In the genomic region with DNA sequence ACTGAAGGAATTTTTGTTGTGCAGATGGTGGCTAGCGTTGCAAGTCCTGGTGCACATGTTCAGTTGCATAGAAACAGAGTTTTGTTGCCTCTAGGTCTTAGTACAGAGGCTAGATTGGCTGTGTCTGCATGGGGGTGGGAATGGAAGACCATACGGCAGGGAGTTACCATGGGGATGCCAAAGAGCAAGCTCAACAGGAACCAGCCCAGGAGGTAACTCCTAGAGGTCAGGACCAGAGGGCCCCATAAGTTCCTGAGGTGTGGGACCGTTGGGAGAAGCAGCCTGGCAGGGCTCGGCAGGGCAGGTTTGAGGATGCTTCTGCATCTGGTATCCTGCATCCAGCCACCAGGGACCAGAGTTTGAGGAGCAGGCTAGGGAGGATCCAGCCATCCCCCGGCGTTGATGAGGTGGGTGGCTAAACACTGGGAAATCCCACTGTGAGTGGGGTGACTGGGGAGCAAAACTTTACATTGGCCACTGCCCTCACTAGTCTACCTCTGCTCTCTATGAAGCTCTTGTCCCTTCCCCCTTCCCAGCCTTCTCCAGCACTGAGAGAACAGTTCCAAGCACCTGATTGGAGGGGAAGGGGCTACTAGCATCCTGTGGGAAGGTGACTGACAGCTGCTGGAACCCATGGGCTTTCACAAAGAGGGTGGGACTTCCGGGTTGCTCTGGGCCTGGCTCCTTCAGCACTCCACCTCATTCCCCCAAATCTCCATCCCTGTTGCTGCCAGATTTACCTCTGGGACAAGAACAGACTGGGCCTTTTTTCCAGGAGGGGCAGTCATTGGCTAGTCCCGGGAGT, we compare ENCODE assay signal across 8 mouse cellular contexts. TPM values are rescaled to one million over a fixed set of nuclear protein-coding genes. Genes with fewer than 3 reads are reported as not detected.
DNase-seq lines count a peak whose midpoint lies in the region; TF ChIP-seq lines count a peak whose summit lies in the region.

No protein-coding gene starts in this region.

- H3K27ac ChIP-seq in heart, adult 2 months = no peak overlapping the region

- H3K36me3 ChIP-seq in heart, adult 2 months (ENCODE audit: control insufficient read depth, insufficient read depth, low read length) = no peaks in the 10 kb centered on the region

- intact Hi-C loops in heart, adult 2 months (cut with DNase I) = no loop called here

- H3K4me3 ChIP-seq in heart, adult 2 months = peak overlapping the region; percentile 71; the same call in 1 of the 2 replicates

- TF ChIP-seq POLR2A in heart, adult 2 months (IDR thresholded peaks at IDR 0.05; ENCODE audit: insufficient read depth, low read depth, low read length) = no peak

- DNase-seq in heart, adult 2 months = no peak
- DNase-seq in heart, adult 9 months (ENCODE audit: low spot score in 2 of 2) = no peak
- peak; percentile 77 for DNase-seq in adipocyte (ENCODE audit: low spot score)
- DNase-seq in forelimb bud, embryonic 11.5 days (ENCODE audit: low read depth, low spot score) = peak; percentile 88
- peak; percentile 13 to 49 for DNase-seq in kidney, postnatal 25 days
- peak; percentile 43 for DNase-seq in lung, postnatal 10 days
- peak; percentile 44 to 56 for DNase-seq in right cerebral cortex, postnatal 36 days (ENCODE audit: low spot score in 2 of 2)
- DNase-seq in B cell, adult 2 months = no peak

- WGBS in heart, adult 2 months = 17% methylated on average over 8 of the region's 8 CpGs

- no peak for TF ChIP-seq CTCF in heart, adult 2 months (IDR thresholded peaks at IDR 0.05)

- TF ChIP-seq EP300 in heart, adult 2 months (IDR thresholded peaks at IDR 0.05; ENCODE audit: insufficient read depth, low read depth, low read length) = no peak

- H3K4me1 ChIP-seq in heart, adult 2 months (ENCODE audit: control insufficient read depth, insufficient read depth, low read length) = peaks cover 11% of the 10 kb centered on the region

- no peaks in the 10 kb centered on the region for H3K27me3 ChIP-seq in heart, adult 2 months (ENCODE audit: control insufficient read depth, insufficient read depth, low read length)

- H3K9ac ChIP-seq in heart, adult 2 months (ENCODE audit: low read depth, low read length) = 0 out of 2 replicates have a peak overlapping the region, but pooled peaks have one; percentile 16

- 0 out of 2 replicates have a peak, but pooled peaks cover 3% of the 10 kb centered on the region for H3K79me2 ChIP-seq in heart, adult 2 months (replicated peaks; ENCODE audit: control insufficient read depth, insufficient read depth, low read length)

RNA-seq across cellular contexts. Expression of a gene that starts 1.5 kb away (rescaled TPM):
- 10 to 100 TPM; 32.5 to 35.0 TPM for total RNA-seq in heart, adult 2 months (2021)
- polyA plus RNA-seq in heart, adult 2 months (2012; rRNA removed) = 30.2 and 31.5 TPM in 2 replicates

RNA-seq across cellular contexts. Expression of a gene that starts 6.2 kb away (rescaled TPM):
- 10 to 100 TPM; 47.6 to 53.5 TPM for total RNA-seq in heart, adult 2 months (2021)
- 64.4 and 79.3 TPM in 2 replicates for polyA plus RNA-seq in heart, adult 2 months (2012; rRNA removed)

RNA-seq across cellular contexts. Expression of a gene that starts 28.6 kb away (rescaled TPM):
- total RNA-seq in heart, adult 2 months (2021) = 100 to 1,000 TPM; 151 to 170 TPM
- polyA plus RNA-seq in heart, adult 2 months (2012; rRNA removed) = 114 and 167 TPM in 2 replicates

RNA-seq across cellular contexts. Expression of a gene that starts 36.4 kb away (rescaled TPM):
- 100 to 1,000 TPM; 159 to 160 TPM for total RNA-seq in heart, adult 2 months (2021)
- polyA plus RNA-seq in heart, adult 2 months (2012; rRNA removed) = 112 and 170 TPM in 2 replicates

RNA-seq across cellular contexts. Expression of a gene that starts 40.7 kb away (rescaled TPM):
- 1 to 10 TPM in 1 of 2 experiments, under 1 TPM in 1; 0.99 to 1.3 TPM for total RNA-seq in heart, adult 2 months (2021)
- 0.45 and 0.67 TPM in 2 replicates for polyA plus RNA-seq in heart, adult 2 months (2012; rRNA removed)

Comparison
In these comparisons a context has a peak if more than half of its experiments do, and no peak if none do; other contexts are left out.
1. DNase-seq: peak in adipocyte (single experiment), forelimb bud, embryonic 11.5 days (single experiment), kidney, postnatal 25 days (2 of 2), lung, postnatal 10 days (single experiment) and right cerebral cortex, postnatal 36 days (2 of 2); none in heart, adult 2 months (0 of 2), heart, adult 9 months (0 of 2) and B cell, adult 2 months (0 of 2).